Mouse (Mus musculus) hindbrain, postnatal 0 days (tissue): ENCODE measurements around the gene Phf20. TPM values are rescaled to one million over a fixed set of nuclear protein-coding genes. Genes with fewer than 3 reads are reported as not detected.

Experiments
- ATAC-seq: fragments of 200-750 bp; cut with Nextera tagmentation; 2 replicates; pipeline ENCODE4 v1.8.0; 2017; ENCODE audit warnings: mild to moderate bottlenecking, moderate TSS enrichment, moderate library complexity
- DNase-seq: peaks from one replicate; pipeline ENCODE4 v3.0.0-alpha.2; 2015; ENCODE audit warnings: low spot score
- H3K27ac ChIP-seq: fragments of 300-500 bp; sonication (generic); 2 replicates; pipeline ENCODE4 v1.5.1; 2014; ENCODE audit warnings: mild to moderate bottlenecking
- H3K27me3 ChIP-seq: fragments of 300-500 bp; sonication (generic); 2 replicates; pipeline ENCODE4 v1.6.1; 2014; ENCODE audit warnings: low read length, mixed read lengths; ENCODE audit not compliant: insufficient read depth
- H3K36me3 ChIP-seq: fragments of 300-500 bp; sonication (generic); 2 replicates; pipeline ENCODE4 v1.6.1; 2014; ENCODE audit warnings: low read length, mixed read lengths; ENCODE audit not compliant: insufficient read depth
- H3K4me1 ChIP-seq: fragments of 300-500 bp; sonication (generic); 2 replicates; pipeline ENCODE4 v1.6.1; 2014; ENCODE audit warnings: antibody characterized with exemption, low read length, mixed read lengths; ENCODE audit not compliant: insufficient read depth
- H3K4me2 ChIP-seq: fragments of 300-500 bp; sonication (generic); 2 replicates; pipeline ENCODE4 v1.6.1; 2014; ENCODE audit warnings: low read depth, mild to moderate bottlenecking, low read length, moderate library complexity, mixed read lengths
- H3K4me3 ChIP-seq: fragments of 300-500 bp; sonication (generic); 2 replicates; pipeline ENCODE4 v1.5.1; 2014; ENCODE audit warnings: low read length
- H3K9ac ChIP-seq: fragments of 300-500 bp; sonication (generic); replicated peaks from 2 replicates; pipeline ENCODE4 v1.6.1; 2014; ENCODE audit warnings: mild to moderate bottlenecking, low read length, moderate library complexity, mixed read lengths
- H3K9me3 ChIP-seq: fragments of 300-500 bp; sonication (generic); 2 replicates; pipeline ENCODE4 v1.6.1; 2016; ENCODE audit warnings: low read length, mixed read lengths
- CTCF ChIP-seq: IDR thresholded peaks from 2 replicates; pipeline ENCODE4 v1.5.1; 2016; ENCODE audit warnings: antibody characterized with exemption, control low read depth, low read depth
- WGBS: fragments of 180-500 bp; shearing (Covaris S2); extraction: QIAGEN DNeasy Blood & Tissue Kit; methylation state at CpG from one replicate; pipeline ENCODE4 v1.1.7; 2014; 5-methylcytosine and 5-hydroxymethylcytosine counted together
- polyA plus RNA-seq: library from polyadenylated mRNA; unstranded; fragments of >200 nt; fragmentation: Nextera tagmentation; extraction: Ambion mirVana; gene quantifications from 2 replicates; pipeline ENCODE4 v1.2.1, GENCODE M21; 2015
- total RNA-seq: library from RNA; depleted of rRNA; stranded (reverse); fragments of >200 nt; gene quantifications from 2 replicates; pipeline ENCODE4 v1.2.3, GENCODE M21; 2014

The Phf20 gene
- total and polyA plus RNA-seq, 2 experiments from 2014 or later: 27.3 to 100 TPM

- Histone ChIP-seq H3K27ac (no peak overlapping the region), H3K36me3 (no peaks in the 10 kb centered on the region), H3K9ac (no peak overlapping the region), H3K9me3 (no peaks in the 10 kb centered on the region), H3K4me3 (no peak overlapping the region), H3K27me3 (no peaks in the 10 kb centered on the region), H3K4me1 (no peaks in the 10 kb centered on the region), H3K4me2 (no peak overlapping the region)
- ATAC-seq: no peak
- 94% methylated on average over 8 of the region's 8 CpGs for WGBS
- DNase-seq: no peak
- no peak for TF ChIP-seq CTCF
These were observed 46.7 kb downstream of the Phf20 start for GRCm38 (mm10) chr2:156243011-156243410.

GRCm38 (mm10) chr2:156247599-156247998, 51.3 kb downstream of the Phf20 start:
- ATAC-seq: no peak

GRCm38 (mm10) chr2:156250761-156251160, 54.5 kb downstream of the Phf20 start:
- H3K4me3 ChIP-seq: no peak overlapping the region
- H3K4me1 ChIP-seq: no peaks in the 10 kb centered on the region
- H3K9me3 ChIP-seq: no peaks in the 10 kb centered on the region
- H3K36me3 ChIP-seq: peaks cover 20% of the 10 kb centered on the region
- H3K27ac ChIP-seq: no peak overlapping the region
- no peak for ATAC-seq
- H3K27me3 ChIP-seq: no peaks in the 10 kb centered on the region
- no peak for DNase-seq
- no peak overlapping the region for H3K9ac ChIP-seq
- no peak overlapping the region for H3K4me2 ChIP-seq
- no peak for TF ChIP-seq CTCF

More at GRCm38 (mm10) chr2:156247599-156247998, 51.3 kb downstream of the Phf20 start:
- Histone ChIP-seq H3K4me3 (no peak overlapping the region), H3K4me1 (no peaks in the 10 kb centered on the region), H3K27me3 (no peaks in the 10 kb centered on the region), H3K36me3 (peaks cover 7% of the 10 kb centered on the region), H3K9me3 (no peaks in the 10 kb centered on the region), H3K27ac (no peak overlapping the region), H3K4me2 (no peak overlapping the region), H3K9ac (no peak overlapping the region)
- DNase-seq: no peak
- TF ChIP-seq CTCF: no peak

GRCm38 (mm10) chr2:156251291-156251690, 55.0 kb downstream of the Phf20 start:
- TF ChIP-seq CTCF: no peak
- Histone ChIP-seq H3K4me3 (no peak overlapping the region), H3K9ac (no peak overlapping the region), H3K9me3 (no peaks in the 10 kb centered on the region), H3K4me1 (no peaks in the 10 kb centered on the region), H3K36me3 (peaks cover 20% of the 10 kb centered on the region), H3K27me3 (no peaks in the 10 kb centered on the region), H3K27ac (no peak overlapping the region), H3K4me2 (no peak overlapping the region)
- 90% methylated on average over 1 of the region's 1 CpGs for WGBS
- ATAC-seq (no peak), DNase-seq (no peak)

- peaks cover 32% of the 10 kb centered on the region for H3K36me3 ChIP-seq
- ATAC-seq: peak; percentile 77; the same call in 1 of the 2 replicates
- H3K27ac ChIP-seq: peak overlapping the region; percentile 72
- no peak for TF ChIP-seq CTCF
- H3K4me3 ChIP-seq: no peak overlapping the region
- no peaks in the 10 kb centered on the region for H3K4me1 ChIP-seq
- H3K9me3 ChIP-seq: no peaks in the 10 kb centered on the region
- DNase-seq: peak; percentile 66
- no peaks in the 10 kb centered on the region for H3K27me3 ChIP-seq
- no peak overlapping the region for H3K9ac ChIP-seq
- no peak overlapping the region for H3K4me2 ChIP-seq
- WGBS: 41% methylated on average over 2 of the region's 2 CpGs
These were observed 60.8 kb downstream of the Phf20 start for GRCm38 (mm10) chr2:156257051-156257450.

GRCm38 (mm10) chr2:156257922-156258761, 61.9 kb downstream of the Phf20 start:
- 83% methylated on average over 11 of the region's 11 CpGs for WGBS
- H3K27me3 ChIP-seq: no peaks in the 10 kb centered on the region
- no peaks in the 10 kb centered on the region for H3K9me3 ChIP-seq
- no peak overlapping the region for H3K4me2 ChIP-seq
- H3K27ac ChIP-seq: peak overlapping the region; percentile 72
- H3K4me1 ChIP-seq: no peaks in the 10 kb centered on the region
- no peak overlapping the region for H3K9ac ChIP-seq
- DNase-seq: no peak
- no peak for TF ChIP-seq CTCF
- H3K4me3 ChIP-seq: no peak overlapping the region
- no peak for ATAC-seq
- peaks cover 21% of the 10 kb centered on the region; the same call in 1 of the 2 replicates for H3K36me3 ChIP-seq

GRCm38 (mm10) chr2:156260968-156261367, 64.7 kb downstream of the Phf20 start:
- peak; percentile 42 for TF ChIP-seq CTCF
- Histone ChIP-seq H3K9ac (no peak overlapping the region), H3K27ac (no peak overlapping the region), H3K36me3 (peaks cover 13% of the 10 kb centered on the region; the same call in 1 of the 2 replicates), H3K9me3 (no peaks in the 10 kb centered on the region), H3K4me3 (no peak overlapping the region), H3K4me2 (no peak overlapping the region), H3K27me3 (no peaks in the 10 kb centered on the region), H3K4me1 (no peaks in the 10 kb centered on the region)
- 86% methylated on average over 2 of the region's 2 CpGs for WGBS
- no peak for ATAC-seq
- no peak for DNase-seq
